Mouse (Mus musculus) intestine, embryonic 15.5 days (tissue): ENCODE data around the gene Antxr1. TPM values are rescaled to one million over a fixed set of nuclear protein-coding genes. Genes with fewer than 3 reads are reported as not detected.
A peak's percentile ranks its signal among the peaks of the same experiment; 100 is the strongest.
"Not testable (repeated sequence)": the region's sequence is repeated elsewhere in the genome, so short reads cannot be mapped to it uniquely, and the experiment has no call there.

Experiments
- ATAC-seq: fragments of 200-750 bp; cut with Nextera tagmentation; 2 replicates; pipeline ENCODE4 v1.8.0; 2017; ENCODE audit warnings: moderate TSS enrichment, moderate library complexity
- H3K27ac ChIP-seq: fragments of 300-500 bp; sonication (generic); 2 replicates; pipeline ENCODE4 v1.5.1; 2015; ENCODE audit warnings: mild to moderate bottlenecking, inconsistent platforms
- H3K27me3 ChIP-seq: fragments of 300-500 bp; sonication (generic); replicated peaks from 2 replicates; pipeline ENCODE4 v1.6.1; 2015; ENCODE audit warnings: inconsistent platforms
- H3K36me3 ChIP-seq: fragments of 300-500 bp; sonication (generic); 2 replicates; pipeline ENCODE4 v1.6.1; 2015; ENCODE audit warnings: inconsistent platforms
- H3K4me1 ChIP-seq: fragments of 300-500 bp; sonication (generic); replicated peaks from 2 replicates; pipeline ENCODE4 v1.6.1; 2015; ENCODE audit warnings: inconsistent platforms
- H3K4me2 ChIP-seq: fragments of 300-500 bp; sonication (generic); replicated peaks from 2 replicates; pipeline ENCODE4 v1.6.1; 2015; ENCODE audit warnings: mild to moderate bottlenecking, inconsistent platforms
- H3K4me3 ChIP-seq: fragments of 300-500 bp; sonication (generic); replicated peaks from 2 replicates; pipeline ENCODE4 v1.5.1; 2015; ENCODE audit warnings: inconsistent platforms
- H3K9ac ChIP-seq: fragments of 300-500 bp; sonication (generic); 2 replicates; pipeline ENCODE4 v1.6.1; 2015; ENCODE audit warnings: inconsistent platforms
- H3K9me3 ChIP-seq: fragments of 300-500 bp; sonication (generic); 2 replicates; pipeline ENCODE4 v1.6.1; 2016; ENCODE audit warnings: inconsistent platforms
- WGBS: fragments of 180-500 bp; shearing (Covaris S2); methylation state at CpG from one replicate; pipeline ENCODE4 v1.1.7; 2015; 5-methylcytosine and 5-hydroxymethylcytosine counted together
- polyA plus RNA-seq: library from polyadenylated mRNA; unstranded; fragments of >200 nt; fragmentation: Nextera tagmentation; extraction: Ambion mirVana; gene quantifications from 2 replicates; pipeline ENCODE4 v1.2.1, GENCODE M21; 2015

Antxr1 gene
- polyA plus RNA-seq, 1 experiment from 2014 or later = 5.9 TPM

- Histone ChIP-seq H3K27ac (peak overlapping the region; percentile 51; the same call in 1 of the 2 replicates), H3K4me3 (no peak overlapping the region), H3K9ac (no peak overlapping the region), H3K9me3 (no peaks in the 10 kb centered on the region), H3K36me3 (no peaks in the 10 kb centered on the region), H3K4me1 (peaks cover 12% of the 10 kb centered on the region), H3K4me2 (no peak overlapping the region), H3K27me3 (no peaks in the 10 kb centered on the region)
- ATAC-seq = no peak
- 81% methylated on average over 9 of the region's 9 CpGs for WGBS
Observed at GRCm38 (mm10) chr6:87100297-87101020, 235.2 kb downstream of the Antxr1 start.

GRCm38 (mm10) chr6:87099671-87100296 lies 235.8 kb downstream of the Antxr1 start:
- Histone ChIP-seq H3K4me1 (peaks cover 12% of the 10 kb centered on the region), H3K36me3 (no peaks in the 10 kb centered on the region), H3K9me3 (no peaks in the 10 kb centered on the region), H3K9ac (no peak overlapping the region), H3K4me3 (no peak overlapping the region), H3K27me3 (no peaks in the 10 kb centered on the region), H3K4me2 (no peak overlapping the region), H3K27ac (peak overlapping the region; percentile 51; the same call in 1 of the 2 replicates)
- no peak for ATAC-seq
- 48% methylated on average over 7 of the region's 7 CpGs for WGBS

GRCm38 (mm10) chr6:87099261-87099660 lies 236.4 kb downstream of the Antxr1 start:
- no peaks in the 10 kb centered on the region for H3K36me3 ChIP-seq
- 24% methylated on average over 3 of the region's 3 CpGs for WGBS
- H3K4me3 ChIP-seq = no peak overlapping the region
- no peak for ATAC-seq
- H3K4me1 ChIP-seq = peaks cover 12% of the 10 kb centered on the region
- no peak overlapping the region for H3K27ac ChIP-seq
- H3K9me3 ChIP-seq = no peaks in the 10 kb centered on the region
- no peak overlapping the region for H3K4me2 ChIP-seq
- H3K27me3 ChIP-seq = no peaks in the 10 kb centered on the region
- no peak overlapping the region for H3K9ac ChIP-seq

- 91% methylated on average over 8 of the region's 8 CpGs for WGBS
- ATAC-seq = not testable (repeated sequence)
Observed at GRCm38 (mm10) chr6:87093631-87094030, 242.0 kb downstream of the Antxr1 start.

GRCm38 (mm10) chr6:87092476-87092875 lies 243.1 kb downstream of the Antxr1 start:
- ATAC-seq = no peak
- 89% methylated on average over 5 of the region's 5 CpGs for WGBS
- peaks cover 24% of the 10 kb centered on the region for H3K36me3 ChIP-seq

More at GRCm38 (mm10) chr6:87093631-87094030, 242.0 kb downstream of the Antxr1 start:
- H3K36me3 ChIP-seq = peaks cover 16% of the 10 kb centered on the region; the same call in 1 of the 2 replicates
- not testable (repeated sequence) for H3K27ac ChIP-seq, H3K4me3 ChIP-seq, H3K27me3 ChIP-seq, H3K9ac ChIP-seq, H3K4me1 ChIP-seq, H3K4me2 ChIP-seq, H3K9me3 ChIP-seq

GRCm38 (mm10) chr6:87090877-87091276 lies 244.7 kb downstream of the Antxr1 start:
- Histone ChIP-seq H3K4me2 (no peak overlapping the region), H3K4me1 (no peaks in the 10 kb centered on the region), H3K9ac (no peak overlapping the region), H3K27ac (no peak overlapping the region), H3K27me3 (no peaks in the 10 kb centered on the region), H3K36me3 (peaks cover 27% of the 10 kb centered on the region), H3K9me3 (no peaks in the 10 kb centered on the region), H3K4me3 (no peak overlapping the region)
- WGBS = 79% methylated on average over 3 of the region's 3 CpGs
- no peak for ATAC-seq

More at GRCm38 (mm10) chr6:87092476-87092875, 243.1 kb downstream of the Antxr1 start:
- Histone ChIP-seq H3K9me3 (no peaks in the 10 kb centered on the region), H3K4me1 (no peaks in the 10 kb centered on the region), H3K4me2 (no peak overlapping the region), H3K27ac (no peak overlapping the region), H3K9ac (no peak overlapping the region), H3K4me3 (no peak overlapping the region), H3K27me3 (no peaks in the 10 kb centered on the region)

GRCm38 (mm10) chr6:87088356-87088755 lies 247.3 kb downstream of the Antxr1 start:
- no peak for ATAC-seq
- H3K4me3 ChIP-seq = no peak overlapping the region
- no peaks in the 10 kb centered on the region for H3K9me3 ChIP-seq
- WGBS = 91% methylated on average over 5 of the region's 5 CpGs
- no peak overlapping the region for H3K27ac ChIP-seq
- no peak overlapping the region for H3K4me2 ChIP-seq
- H3K36me3 ChIP-seq = peaks cover 46% of the 10 kb centered on the region
- no peaks in the 10 kb centered on the region for H3K27me3 ChIP-seq
- H3K4me1 ChIP-seq = no peaks in the 10 kb centered on the region
- H3K9ac ChIP-seq = no peak overlapping the region

GRCm38 (mm10) chr6:87085026-87085425 lies 250.6 kb downstream of the Antxr1 start:
- Histone ChIP-seq H3K36me3 (peaks cover 43% of the 10 kb centered on the region), H3K27ac (no peak overlapping the region), H3K27me3 (no peaks in the 10 kb centered on the region), H3K4me1 (no peaks in the 10 kb centered on the region), H3K9me3 (no peaks in the 10 kb centered on the region), H3K4me3 (no peak overlapping the region), H3K4me2 (no peak overlapping the region), H3K9ac (no peak overlapping the region)
- 57% methylated on average over 6 of the region's 6 CpGs for WGBS
- peak; percentile 80 for ATAC-seq

Other genes with a start within 250 kb of the Antxr1 start
- gene D6Ertd527e, start 231.1 kb downstream of the Antxr1 start, polyA plus RNA-seq = 0.21 and 0.30 TPM in 2 replicates
- 0.21 and 0.41 TPM in 2 replicates for gene Gkn1, start 15.1 kb upstream of the Antxr1 start, polyA plus RNA-seq
- gene Gkn2, start 37.5 kb upstream of the Antxr1 start, polyA plus RNA-seq = 0.21 TPM in 1 of 2 replicates, not detected in the other
- 0.68 and 0.93 TPM in 2 replicates for gene Gkn3, start 53.1 kb upstream of the Antxr1 start, polyA plus RNA-seq
- gene Bmp10, start 93.2 kb upstream of the Antxr1 start, polyA plus RNA-seq = not detected in 2 replicates
- gene Arhgap25, start 197.4 kb upstream of the Antxr1 start, polyA plus RNA-seq = 3.4 TPM in 2 replicates